Mouse (Mus musculus): ENCODE measurements around the gene Crybg3.

Gene Crybg3

GRCm38 (mm10) chr16:59600311-59601251 is at the start of gene Crybg3:
Crybg3 (minus strand) TSS chr16:59600979.
- peak; percentile 74 for DNase-seq (ENCODE audit: low spot score)

DNA sequence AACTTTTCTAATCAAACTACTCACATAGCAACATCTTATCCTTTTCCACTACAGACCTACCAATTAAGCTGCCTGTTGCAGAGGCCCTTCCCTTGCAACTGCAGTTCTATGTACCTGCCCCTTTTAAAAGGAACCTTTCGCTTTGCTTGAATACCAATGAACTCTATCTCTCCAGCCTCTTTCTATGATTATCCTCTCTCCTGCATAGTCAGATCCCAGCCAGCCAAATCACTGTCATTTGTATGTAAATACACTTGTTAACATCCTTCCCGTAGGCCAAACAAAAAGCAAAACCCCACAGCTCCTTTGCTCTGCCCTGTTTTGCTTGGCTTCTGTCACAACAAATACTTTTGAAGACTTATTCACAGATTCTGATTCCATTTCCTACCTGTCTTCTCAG is 43.0 kb upstream of the Crybg3 start:
- DNase-seq (ENCODE audit: low spot score): no peak

DNA sequence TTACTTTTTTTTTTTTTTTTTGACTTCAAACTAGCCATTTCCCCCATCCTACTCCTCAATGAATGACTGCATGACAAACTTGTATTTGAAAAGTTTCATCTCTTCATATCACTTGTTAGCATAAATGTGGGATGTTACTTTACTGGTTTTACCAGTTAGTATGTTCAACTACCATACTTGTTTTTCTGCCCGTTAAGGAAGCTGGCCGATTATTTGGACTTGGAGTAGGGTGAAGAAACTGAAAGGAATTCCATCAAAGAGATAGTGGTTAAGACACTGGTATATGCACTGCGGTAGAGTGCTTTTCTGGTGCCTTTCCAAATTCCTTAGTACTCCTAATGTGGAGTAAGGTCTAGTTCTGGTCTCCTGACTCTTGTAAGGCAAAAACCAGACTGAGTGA is 39.2 kb upstream of the Crybg3 start:
- DNase-seq (ENCODE audit: low spot score): no peak

DNA sequence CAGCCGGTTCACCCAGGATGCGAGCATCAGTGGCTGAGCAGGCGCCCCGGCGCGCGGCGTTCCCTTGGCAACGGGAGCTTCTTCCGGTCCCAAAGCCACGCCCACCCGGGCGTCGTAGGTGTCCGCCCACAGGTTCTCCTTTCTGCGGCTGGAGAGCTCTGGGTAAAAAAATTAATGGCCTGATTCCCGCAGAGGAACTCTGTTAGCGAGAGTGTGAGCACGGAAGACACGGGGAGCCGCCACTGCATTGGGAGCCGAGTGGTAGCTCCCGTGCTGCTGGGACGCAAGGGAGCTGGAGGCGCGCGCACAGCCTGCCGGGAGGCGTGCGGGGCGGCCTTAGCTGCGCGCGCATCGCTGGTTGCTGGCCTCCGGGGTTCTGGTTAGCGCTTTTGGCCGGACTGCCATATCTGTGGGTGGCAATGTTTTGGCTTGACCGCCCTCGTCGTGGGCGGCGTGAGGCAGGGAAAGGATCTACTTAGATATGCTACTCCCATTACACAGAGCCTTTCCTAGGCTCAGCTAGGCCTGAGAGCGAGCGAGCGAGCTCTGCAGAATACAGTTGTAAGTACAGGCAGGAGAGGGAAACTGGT is 38.4 kb upstream of the Crybg3 start, which contains the start of gene Arl6:
Gene Arl6 (minus strand): TSS at position 290 of the 590 bp plus-strand sequence.
- peak; percentile 95 for DNase-seq (ENCODE audit: low spot score)

GRCm38 (mm10) chr16:59634598-59634997 is 33.8 kb upstream of the Crybg3 start:
- no peak for DNase-seq (ENCODE audit: low spot score)

DNA sequence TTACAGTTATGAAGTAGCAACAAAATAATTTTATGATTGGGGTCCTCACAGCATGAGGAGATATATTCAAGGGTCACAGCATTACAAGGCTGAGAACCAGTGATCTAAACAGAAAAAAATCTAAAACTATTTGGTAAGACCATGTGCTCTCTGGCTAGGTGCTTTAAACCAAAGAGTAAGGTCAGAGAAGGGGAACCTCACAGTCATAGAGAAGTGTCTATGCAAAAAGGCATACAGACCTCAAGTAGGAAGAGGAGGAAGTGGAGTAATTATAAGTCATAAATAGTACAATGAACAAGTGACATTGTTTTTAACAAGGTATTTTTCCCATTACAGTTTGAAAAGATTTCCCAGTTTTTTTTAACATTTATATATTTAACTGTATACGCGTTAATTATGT is 20.8 kb upstream of the Crybg3 start:
- no peak for DNase-seq (ENCODE audit: low spot score)

- peak; percentile 67 for DNase-seq (ENCODE audit: low spot score)
Observed at GRCm38 (mm10) chr16:59617167-59617566, 16.4 kb upstream of the Crybg3 start.

- DNase-seq (ENCODE audit: low spot score): no peak
Observed at GRCm38 (mm10) chr16:59615675-59616074, 14.9 kb upstream of the Crybg3 start.

DNA sequence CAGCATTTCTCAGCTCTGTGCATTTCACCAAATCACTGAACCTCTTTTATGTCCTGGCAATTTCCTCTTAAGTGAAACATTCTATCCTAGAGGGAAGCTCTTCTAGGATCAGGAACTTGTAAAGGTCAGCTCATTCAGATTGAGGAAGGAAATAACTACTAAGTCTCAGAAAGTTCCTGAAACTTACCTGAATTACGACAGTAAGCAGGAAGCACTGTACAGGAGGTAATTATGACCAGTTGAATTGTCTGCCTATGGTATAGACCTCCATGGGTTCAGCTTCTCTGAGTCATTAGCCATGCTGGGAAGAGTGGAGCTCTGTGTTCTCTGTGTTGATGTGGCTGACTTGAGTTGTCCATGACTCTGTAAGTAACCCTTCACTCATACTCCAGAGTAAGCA is 10.0 kb upstream of the Crybg3 start:
- no peak for DNase-seq (ENCODE audit: low spot score)

- DNase-seq (ENCODE audit: low spot score): peak; percentile 77
Observed at GRCm38 (mm10) chr16:59604078-59604781, 3.5 kb upstream of the Crybg3 start.

GRCm38 (mm10) chr16:59599411-59600265 is 1.1 kb downstream of the Crybg3 start:
- DNase-seq (ENCODE audit: low spot score): peak; percentile 42

DNA sequence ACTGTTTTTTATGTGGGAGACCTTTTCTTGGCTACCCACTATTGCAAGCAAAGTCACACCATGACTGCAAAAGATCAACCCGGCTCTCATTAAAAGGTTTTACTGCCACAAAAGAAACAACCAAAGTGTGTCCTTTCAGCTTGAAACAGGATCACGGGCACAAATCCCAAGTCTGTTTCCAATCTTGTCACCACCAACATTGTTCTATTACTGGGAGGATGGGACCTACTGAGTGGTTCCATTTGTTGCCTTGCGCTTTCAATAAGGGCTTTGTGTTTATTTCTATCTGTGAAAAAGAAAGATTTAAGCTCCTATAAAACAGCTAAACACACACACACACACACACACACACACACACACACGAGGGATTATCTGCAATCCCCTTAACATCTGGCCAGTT is 1.8 kb downstream of the Crybg3 start:
- DNase-seq (ENCODE audit: low spot score): no peak

GRCm38 (mm10) chr16:59597256-59597655 is 3.5 kb downstream of the Crybg3 start:
- no peak for DNase-seq (ENCODE audit: low spot score)

GRCm38 (mm10) chr16:59594714-59595113 is 6.1 kb downstream of the Crybg3 start:
- no peak for DNase-seq (ENCODE audit: low spot score)

- no peak for DNase-seq (ENCODE audit: low spot score)
Observed at GRCm38 (mm10) chr16:59590790-59591189, 10.0 kb downstream of the Crybg3 start.

GRCm38 (mm10) chr16:59588351-59589025 is 12.3 kb downstream of the Crybg3 start:
- DNase-seq (ENCODE audit: low spot score): no peak

GRCm38 (mm10) chr16:59587816-59588215 is 13.0 kb downstream of the Crybg3 start:
- DNase-seq (ENCODE audit: low spot score): no peak

GRCm38 (mm10) chr16:59586911-59587310 is 13.9 kb downstream of the Crybg3 start:
- no peak for DNase-seq (ENCODE audit: low spot score)

DNA sequence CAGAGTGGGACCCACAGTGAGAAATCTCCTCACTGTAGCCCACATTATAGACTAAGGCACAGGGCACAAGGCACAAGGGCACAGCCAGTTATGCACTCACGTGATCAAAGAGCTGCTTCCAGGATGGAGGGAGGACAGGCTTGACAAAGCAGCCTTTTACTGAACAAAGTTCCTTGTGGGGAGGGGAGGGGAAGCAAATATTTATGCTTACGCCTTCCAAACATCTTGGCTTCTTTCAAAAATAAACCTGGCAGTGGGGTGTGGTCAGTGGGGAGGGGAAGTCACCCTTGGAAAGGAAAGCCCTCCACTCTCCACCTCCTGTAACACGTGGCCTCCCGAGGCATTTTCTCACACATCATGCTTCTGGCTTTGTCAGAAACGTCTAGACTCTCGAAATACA is 14.5 kb downstream of the Crybg3 start:
- DNase-seq (ENCODE audit: low spot score): no peak

GRCm38 (mm10) chr16:59585706-59586244 is 15.0 kb downstream of the Crybg3 start:
- no peak for DNase-seq (ENCODE audit: low spot score)

- DNase-seq (ENCODE audit: low spot score): no peak
Observed at GRCm38 (mm10) chr16:59583515-59583914, 17.3 kb downstream of the Crybg3 start.
